Mouse (Mus musculus): ENCODE data around the gene Trnau1ap. TPM values are rescaled to one million over a fixed set of nuclear protein-coding genes. Genes with fewer than 3 reads are reported as not detected.

The Trnau1ap gene
- polyA plus RNA-seq, 1 experiment from 2014 or later: 62.6 TPM

GRCm38 (mm10) chr4:132346261-132346660, 16.9 kb upstream of the Trnau1ap start:
- H3K9ac ChIP-seq (ENCODE audit: low read length): no peak overlapping the region
- peak overlapping the region; percentile 37; the same call in 1 of the 2 replicates for H3K27ac ChIP-seq (ENCODE audit: low read length)
- no peak overlapping the region for H3K4me3 ChIP-seq (replicated peaks; ENCODE audit: low read length)
- WGBS: 77% methylated on average over 4 of the region's 4 CpGs
- H3K9me3 ChIP-seq (replicated peaks; ENCODE audit: control insufficient read depth, low read length): no peaks in the 10 kb centered on the region
- peaks cover 24% of the 10 kb centered on the region for H3K4me1 ChIP-seq (ENCODE audit: control insufficient read depth, insufficient read depth, low read length)
- no peaks in the 10 kb centered on the region for H3K27me3 ChIP-seq (ENCODE audit: control insufficient read depth, insufficient read depth, low read length)
- no peak for ATAC-seq (ENCODE audit: insufficient read depth, low FRiP score)
- no peak overlapping the region for H3K4me2 ChIP-seq (ENCODE audit: low read depth, low read length)
- peaks cover 4% of the 10 kb centered on the region for H3K36me3 ChIP-seq (ENCODE audit: control insufficient read depth, insufficient read depth, low read length)

GRCm38 (mm10) chr4:132345843-132346212, 16.5 kb upstream of the Trnau1ap start:
- ATAC-seq (ENCODE audit: insufficient read depth, low FRiP score): no peak
- peak overlapping the region; percentile 81; the same call in 1 of the 2 replicates for H3K9ac ChIP-seq (ENCODE audit: low read length)

GRCm38 (mm10) chr4:132345135-132345842, 16.0 kb upstream of the Trnau1ap start:
- WGBS: under 1% methylated on average over 72 of the region's 83 CpGs
- peak overlapping the region; percentile 81 for H3K9ac ChIP-seq (ENCODE audit: low read length)
- peak overlapping the region; percentile 14 for H3K27ac ChIP-seq (ENCODE audit: low read length)
- H3K4me2 ChIP-seq (ENCODE audit: low read depth, low read length): peak overlapping the region; percentile 89
- no peaks in the 10 kb centered on the region for H3K36me3 ChIP-seq (ENCODE audit: control insufficient read depth, insufficient read depth, low read length)
- no peaks in the 10 kb centered on the region for H3K27me3 ChIP-seq (ENCODE audit: control insufficient read depth, insufficient read depth, low read length)
- H3K4me1 ChIP-seq (ENCODE audit: control insufficient read depth, insufficient read depth, low read length): peaks cover 22% of the 10 kb centered on the region
- peak overlapping the region; percentile 59 for H3K4me3 ChIP-seq (replicated peaks; ENCODE audit: low read length)
- peak; percentile 89 for ATAC-seq (ENCODE audit: insufficient read depth, low FRiP score)
- no peaks in the 10 kb centered on the region for H3K9me3 ChIP-seq (replicated peaks; ENCODE audit: control insufficient read depth, low read length)

More at GRCm38 (mm10) chr4:132345843-132346212, 16.5 kb upstream of the Trnau1ap start:
- peak overlapping the region; percentile 37; the same call in 1 of the 2 replicates for H3K27ac ChIP-seq (ENCODE audit: low read length)
- H3K4me3 ChIP-seq (replicated peaks; ENCODE audit: low read length): peak overlapping the region; percentile 59
- WGBS: 45% methylated on average over 5 of the region's 5 CpGs
- no peaks in the 10 kb centered on the region for H3K27me3 ChIP-seq (ENCODE audit: control insufficient read depth, insufficient read depth, low read length)
- peaks cover 22% of the 10 kb centered on the region for H3K4me1 ChIP-seq (ENCODE audit: control insufficient read depth, insufficient read depth, low read length)
- 0 out of 2 replicates have a peak, but pooled peaks cover under 1% of the 10 kb centered on the region for H3K36me3 ChIP-seq (ENCODE audit: control insufficient read depth, insufficient read depth, low read length)
- no peak overlapping the region for H3K4me2 ChIP-seq (ENCODE audit: low read depth, low read length)
- no peaks in the 10 kb centered on the region for H3K9me3 ChIP-seq (replicated peaks; ENCODE audit: control insufficient read depth, low read length)

- H3K9me3 ChIP-seq (replicated peaks; ENCODE audit: control insufficient read depth, low read length): no peaks in the 10 kb centered on the region
- 6% methylated on average over 13 of the region's 13 CpGs for WGBS
- no peaks in the 10 kb centered on the region for H3K27me3 ChIP-seq (ENCODE audit: control insufficient read depth, insufficient read depth, low read length)
- no peak for ATAC-seq (ENCODE audit: insufficient read depth, low FRiP score)
- peak overlapping the region; percentile 89 for H3K4me2 ChIP-seq (ENCODE audit: low read depth, low read length)
- H3K36me3 ChIP-seq (ENCODE audit: control insufficient read depth, insufficient read depth, low read length): peaks cover 2% of the 10 kb centered on the region; the same call in 1 of the 2 replicates
- H3K4me3 ChIP-seq (replicated peaks; ENCODE audit: low read length): peak overlapping the region; percentile 59
- H3K9ac ChIP-seq (ENCODE audit: low read length): peak overlapping the region; percentile 81
- H3K27ac ChIP-seq (ENCODE audit: low read length): 0 out of 2 replicates have a peak overlapping the region, but pooled peaks have one; percentile 11
- peaks cover 22% of the 10 kb centered on the region for H3K4me1 ChIP-seq (ENCODE audit: control insufficient read depth, insufficient read depth, low read length)
These were observed 15.2 kb upstream of the Trnau1ap start for GRCm38 (mm10) chr4:132344403-132345134.

- Histone ChIP-seq H3K27me3 (ENCODE audit: control insufficient read depth, insufficient read depth, low read length) (no peaks in the 10 kb centered on the region), H3K4me1 (ENCODE audit: control insufficient read depth, insufficient read depth, low read length) (peaks cover 22% of the 10 kb centered on the region), H3K9me3 (replicated peaks; ENCODE audit: control insufficient read depth, low read length) (no peaks in the 10 kb centered on the region), H3K9ac (ENCODE audit: low read length) (no peak overlapping the region), H3K4me2 (ENCODE audit: low read depth, low read length) (no peak overlapping the region), H3K27ac (ENCODE audit: low read length) (no peak overlapping the region), H3K36me3 (ENCODE audit: control insufficient read depth, insufficient read depth, low read length) (peaks cover 13% of the 10 kb centered on the region), H3K4me3 (replicated peaks; ENCODE audit: low read length) (no peak overlapping the region)
- no peak for ATAC-seq (ENCODE audit: insufficient read depth, low FRiP score)
- 86% methylated on average over 3 of the region's 3 CpGs for WGBS
These were observed 12.1 kb upstream of the Trnau1ap start for GRCm38 (mm10) chr4:132341451-132341850.

GRCm38 (mm10) chr4:132338943-132339342, 9.6 kb upstream of the Trnau1ap start:
- peaks cover 8% of the 10 kb centered on the region for H3K4me1 ChIP-seq (ENCODE audit: control insufficient read depth, insufficient read depth, low read length)
- H3K27ac ChIP-seq (ENCODE audit: low read length): no peak overlapping the region
- WGBS: 91% methylated on average over 13 of the region's 13 CpGs
- no peak overlapping the region for H3K9ac ChIP-seq (ENCODE audit: low read length)
- no peak for ATAC-seq (ENCODE audit: insufficient read depth, low FRiP score)
- H3K4me3 ChIP-seq (replicated peaks; ENCODE audit: low read length): no peak overlapping the region
- H3K36me3 ChIP-seq (ENCODE audit: control insufficient read depth, insufficient read depth, low read length): peaks cover 28% of the 10 kb centered on the region
- no peaks in the 10 kb centered on the region for H3K9me3 ChIP-seq (replicated peaks; ENCODE audit: control insufficient read depth, low read length)
- no peak overlapping the region for H3K4me2 ChIP-seq (ENCODE audit: low read depth, low read length)
- H3K27me3 ChIP-seq (ENCODE audit: control insufficient read depth, insufficient read depth, low read length): no peaks in the 10 kb centered on the region

GRCm38 (mm10) chr4:132332880-132333279, 3.5 kb upstream of the Trnau1ap start:
- 87% methylated on average over 6 of the region's 6 CpGs for WGBS
- Histone ChIP-seq H3K27me3 (ENCODE audit: control insufficient read depth, insufficient read depth, low read length) (no peaks in the 10 kb centered on the region), H3K27ac (ENCODE audit: low read length) (no peak overlapping the region), H3K4me3 (replicated peaks; ENCODE audit: low read length) (no peak overlapping the region), H3K36me3 (ENCODE audit: control insufficient read depth, insufficient read depth, low read length) (peaks cover 34% of the 10 kb centered on the region), H3K9ac (ENCODE audit: low read length) (no peak overlapping the region), H3K4me1 (ENCODE audit: control insufficient read depth, insufficient read depth, low read length) (peaks cover 12% of the 10 kb centered on the region), H3K9me3 (replicated peaks; ENCODE audit: control insufficient read depth, low read length) (no peaks in the 10 kb centered on the region), H3K4me2 (ENCODE audit: low read depth, low read length) (no peak overlapping the region)
- no peak for ATAC-seq (ENCODE audit: insufficient read depth, low FRiP score)

GRCm38 (mm10) chr4:132331960-132332359, 2.6 kb upstream of the Trnau1ap start:
- Histone ChIP-seq H3K27ac (ENCODE audit: low read length) (no peak overlapping the region), H3K9me3 (replicated peaks; ENCODE audit: control insufficient read depth, low read length) (no peaks in the 10 kb centered on the region), H3K4me2 (ENCODE audit: low read depth, low read length) (no peak overlapping the region), H3K4me3 (replicated peaks; ENCODE audit: low read length) (no peak overlapping the region), H3K27me3 (ENCODE audit: control insufficient read depth, insufficient read depth, low read length) (no peaks in the 10 kb centered on the region), H3K36me3 (ENCODE audit: control insufficient read depth, insufficient read depth, low read length) (peaks cover 34% of the 10 kb centered on the region), H3K4me1 (ENCODE audit: control insufficient read depth, insufficient read depth, low read length) (peaks cover 12% of the 10 kb centered on the region), H3K9ac (ENCODE audit: low read length) (no peak overlapping the region)
- ATAC-seq (ENCODE audit: insufficient read depth, low FRiP score): no peak
- WGBS: 74% methylated on average over 3 of the region's 3 CpGs

GRCm38 (mm10) chr4:132329835-132330354, 557 bp upstream of the Trnau1ap start:
- WGBS: 10% methylated on average over 10 of the region's 10 CpGs
- Histone ChIP-seq H3K27ac (ENCODE audit: low read length) (peak overlapping the region; percentile 94), H3K4me1 (ENCODE audit: control insufficient read depth, insufficient read depth, low read length) (peaks cover 12% of the 10 kb centered on the region), H3K4me3 (replicated peaks; ENCODE audit: low read length) (peak overlapping the region; percentile 88), H3K9me3 (replicated peaks; ENCODE audit: control insufficient read depth, low read length) (no peaks in the 10 kb centered on the region), H3K27me3 (ENCODE audit: control insufficient read depth, insufficient read depth, low read length) (no peaks in the 10 kb centered on the region), H3K36me3 (ENCODE audit: control insufficient read depth, insufficient read depth, low read length) (peaks cover 28% of the 10 kb centered on the region), H3K4me2 (ENCODE audit: low read depth, low read length) (peak overlapping the region; percentile 70), H3K9ac (ENCODE audit: low read length) (peak overlapping the region; percentile 97)
- ATAC-seq (ENCODE audit: insufficient read depth, low FRiP score): no peak

Measured in stomach, embryonic 16.5 days (tissue).